Mouse (Mus musculus): ENCODE data around the gene Pcdh8.

Pcdh8 gene

DNA sequence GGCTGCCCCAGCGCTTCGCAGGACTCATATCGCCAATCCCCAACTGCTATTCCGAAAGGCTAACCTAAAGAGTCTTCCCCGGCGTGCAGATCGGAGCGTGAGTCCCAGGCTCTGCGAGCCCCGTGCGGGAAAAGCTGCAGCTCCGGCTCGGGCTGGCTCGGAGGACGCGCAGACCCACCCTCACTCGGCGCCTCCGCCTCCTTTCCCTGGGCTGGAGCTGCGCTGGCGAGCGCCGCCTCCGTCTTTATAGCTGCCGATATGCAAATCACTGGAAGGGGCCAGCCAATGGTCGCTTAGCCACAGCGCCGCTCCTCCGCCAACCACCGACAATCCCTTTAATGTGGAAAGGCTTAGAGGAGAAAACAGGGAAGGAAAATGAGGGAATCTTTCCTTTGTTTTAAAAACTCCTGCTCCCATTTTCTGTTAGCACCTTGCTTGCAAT lies at the start of gene Pcdh8:
Gene Pcdh8, minus strand, starts transcription at position 219 of the 442 bp plus-strand sequence.
- peak; percentile 96 for DNase-seq (ENCODE audit: low spot score)

DNA sequence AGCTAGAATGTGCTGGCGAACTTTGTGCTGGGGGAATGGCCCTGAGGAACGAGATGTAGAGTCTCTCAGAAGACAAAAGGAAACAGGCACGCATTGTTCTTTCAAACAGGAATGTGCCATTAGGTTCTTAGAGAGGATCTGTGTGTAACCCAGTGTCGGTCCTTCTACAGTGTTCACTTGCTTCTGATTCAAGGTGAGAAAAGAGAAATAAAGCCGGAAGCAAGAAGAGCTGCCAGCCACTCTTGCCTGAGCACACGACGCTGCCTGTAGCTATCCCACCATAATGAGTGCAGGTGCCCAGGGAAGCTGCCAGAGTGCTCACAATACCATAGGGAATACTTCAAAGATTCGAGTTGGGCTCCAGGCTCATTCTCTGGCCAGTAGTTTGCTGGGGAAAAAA lies 43.6 kb upstream of the Pcdh8 start:
- no peak for DNase-seq (ENCODE audit: low spot score)

DNA sequence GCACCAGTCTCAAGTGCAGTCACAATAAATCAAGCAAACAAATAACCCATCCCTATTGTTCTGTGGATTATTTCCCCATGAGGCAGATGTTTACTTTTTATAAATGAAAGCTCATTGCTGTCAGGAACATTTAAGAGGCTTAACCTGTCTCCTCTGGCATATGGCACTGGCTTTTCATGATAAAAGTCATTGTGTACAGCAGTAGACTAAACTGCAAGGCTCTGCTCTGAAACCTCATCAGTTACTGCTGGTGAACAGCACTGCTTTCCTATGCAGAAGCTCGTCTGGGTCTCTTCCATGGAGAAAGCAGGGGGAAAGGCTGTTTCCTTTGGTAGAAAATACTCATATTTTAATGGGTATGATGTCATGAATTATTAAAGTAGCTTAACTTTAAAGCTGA lies 43.0 kb upstream of the Pcdh8 start:
- DNase-seq (ENCODE audit: low spot score) = no peak

DNA sequence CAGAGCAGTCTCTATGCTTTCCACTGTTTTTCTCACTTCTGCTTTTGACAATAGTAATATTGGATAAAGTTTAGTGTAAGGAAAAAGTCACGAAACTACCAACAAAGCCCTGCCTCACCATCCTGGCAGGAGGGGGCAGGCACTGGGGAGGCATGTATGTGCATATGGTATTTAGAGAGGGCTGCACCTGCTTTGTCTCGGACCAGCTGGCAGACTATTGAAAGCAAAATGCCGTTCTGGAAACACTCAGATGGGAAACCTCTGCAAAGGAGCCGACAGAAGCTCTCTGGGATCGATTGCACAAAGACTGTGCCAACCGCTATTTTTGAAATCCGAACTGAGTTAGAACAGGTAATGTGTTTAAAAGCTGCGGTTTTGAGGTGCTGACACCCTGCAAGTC lies 22.1 kb upstream of the Pcdh8 start:
- DNase-seq (ENCODE audit: low spot score) = no peak

DNA sequence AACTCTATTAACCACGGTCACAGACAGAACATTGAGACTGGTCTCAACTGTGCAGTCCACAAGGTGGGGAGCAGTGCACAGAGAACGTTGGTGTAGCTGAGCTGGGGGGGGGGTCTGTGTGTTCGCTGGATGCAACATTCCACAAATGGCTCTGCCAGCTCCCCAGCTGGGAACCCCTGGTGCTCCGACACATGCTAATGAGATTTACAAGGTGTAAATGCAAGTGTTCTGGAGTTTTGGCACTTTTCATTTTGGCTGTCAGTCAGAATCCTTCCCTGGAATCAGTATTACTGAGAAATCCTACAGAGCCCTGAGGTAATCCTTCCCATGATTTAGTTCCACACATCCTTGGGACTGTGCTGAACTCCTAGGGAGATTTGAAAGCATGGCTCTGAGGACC lies 18.4 kb upstream of the Pcdh8 start:
- DNase-seq (ENCODE audit: low spot score) = no peak

DNA sequence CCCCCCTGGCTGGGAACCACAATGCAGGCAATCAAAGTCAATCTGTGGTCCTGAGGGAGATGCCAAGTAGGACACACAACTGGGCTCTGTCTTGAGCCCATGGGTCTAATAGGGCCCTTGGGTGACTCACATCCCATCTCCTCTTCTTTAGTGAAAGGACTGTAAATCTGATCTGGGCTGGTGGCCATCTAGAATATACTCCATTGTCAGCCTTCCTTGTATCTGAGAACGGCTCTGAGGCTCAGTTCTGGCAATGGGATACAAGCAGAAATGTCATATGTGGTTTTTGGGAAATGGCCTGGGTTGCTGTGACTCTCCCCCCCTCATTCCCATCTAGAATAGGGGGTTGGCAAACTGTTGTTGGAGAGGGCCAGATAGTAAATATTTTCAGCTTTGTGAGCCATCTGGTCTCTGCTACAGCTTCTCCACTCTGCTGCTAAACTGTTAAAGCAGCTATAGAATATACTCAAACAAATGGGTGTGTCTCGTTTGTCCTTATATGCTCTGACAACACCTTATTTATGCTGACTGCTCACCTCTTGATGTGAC lies 17.6 kb upstream of the Pcdh8 start:
- DNase-seq (ENCODE audit: low spot score) = no peak

DNA sequence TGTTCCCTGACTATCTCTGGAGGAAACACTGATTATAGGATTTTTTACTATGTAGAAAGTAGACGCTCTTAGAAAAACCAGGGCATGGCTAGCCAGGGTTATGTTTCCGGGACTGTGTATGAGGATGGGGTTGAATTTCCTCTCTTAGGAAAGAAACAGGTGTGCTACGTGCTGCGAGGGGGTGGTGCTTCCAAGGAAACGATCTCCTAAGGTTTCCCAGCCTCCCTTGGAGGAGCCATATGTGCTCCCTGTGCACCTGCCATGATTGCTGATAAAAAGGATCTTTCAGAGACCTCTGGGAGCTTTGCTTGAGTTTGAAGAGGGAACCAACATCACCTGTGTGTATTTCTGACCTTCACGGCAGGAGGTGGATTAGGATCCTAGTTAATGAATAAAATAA lies 16.8 kb upstream of the Pcdh8 start:
- DNase-seq (ENCODE audit: low spot score) = no peak

DNA sequence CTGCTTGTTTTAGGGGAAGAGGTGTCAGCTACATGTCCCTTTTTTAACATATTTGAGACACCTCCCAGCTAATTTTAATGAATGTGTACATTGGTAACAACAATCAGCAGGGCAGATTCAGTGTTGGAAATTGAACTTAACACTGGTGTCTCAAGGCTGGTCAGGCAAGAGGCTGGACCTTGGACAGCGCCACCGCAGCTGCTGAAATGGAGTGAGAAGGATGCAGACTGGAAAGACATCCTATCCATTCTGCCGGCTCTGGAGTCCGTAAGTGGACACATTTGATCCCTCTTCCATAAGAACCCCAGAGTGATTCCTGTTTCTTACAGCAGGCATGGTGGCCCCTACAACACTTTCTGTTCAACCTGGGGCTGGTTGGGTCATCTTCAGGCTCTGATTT lies 14.3 kb upstream of the Pcdh8 start:
- DNase-seq (ENCODE audit: low spot score) = peak; percentile 57

DNA sequence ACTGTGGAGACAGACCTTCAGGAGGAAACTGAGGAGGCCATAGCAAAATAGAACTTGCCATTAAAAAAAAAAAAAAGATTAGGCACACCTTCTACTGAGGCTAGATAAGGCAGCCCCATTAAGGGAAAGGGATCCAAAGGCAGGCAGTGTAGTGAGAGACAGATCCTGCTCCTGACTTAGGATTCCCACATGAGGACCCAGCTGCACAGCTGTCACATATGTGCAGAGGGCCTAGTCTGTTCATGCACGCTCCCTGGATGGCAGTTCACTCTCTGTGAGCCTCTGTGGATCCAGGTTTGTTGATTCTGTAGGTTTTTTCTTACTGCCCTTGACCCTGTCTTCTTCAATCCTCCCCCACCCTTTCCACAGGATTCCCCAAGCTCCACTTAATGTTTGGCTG lies 9.8 kb upstream of the Pcdh8 start:
- peak; percentile 22 for DNase-seq (ENCODE audit: low spot score)

DNA sequence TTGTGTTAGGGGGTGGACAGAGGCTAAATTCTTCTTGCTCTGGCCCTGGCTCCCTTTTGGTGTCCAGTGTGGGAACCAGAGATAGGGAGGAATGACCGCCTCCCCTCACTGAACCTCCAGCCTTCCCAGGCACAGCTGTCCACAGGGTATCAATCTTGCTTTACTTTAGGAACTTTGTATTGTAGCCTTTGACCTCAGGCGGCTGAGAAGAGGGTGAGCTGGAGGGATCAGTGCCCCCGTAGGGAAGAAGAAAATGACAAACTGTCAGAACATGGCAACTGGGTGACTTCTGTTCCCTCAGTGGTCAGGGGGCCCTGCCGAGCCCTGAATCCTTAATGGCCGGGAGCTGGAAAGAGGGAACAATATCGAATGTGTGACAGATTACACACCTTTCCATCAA lies 9.2 kb upstream of the Pcdh8 start:
- peak; percentile 56 for DNase-seq (ENCODE audit: low spot score)

DNA sequence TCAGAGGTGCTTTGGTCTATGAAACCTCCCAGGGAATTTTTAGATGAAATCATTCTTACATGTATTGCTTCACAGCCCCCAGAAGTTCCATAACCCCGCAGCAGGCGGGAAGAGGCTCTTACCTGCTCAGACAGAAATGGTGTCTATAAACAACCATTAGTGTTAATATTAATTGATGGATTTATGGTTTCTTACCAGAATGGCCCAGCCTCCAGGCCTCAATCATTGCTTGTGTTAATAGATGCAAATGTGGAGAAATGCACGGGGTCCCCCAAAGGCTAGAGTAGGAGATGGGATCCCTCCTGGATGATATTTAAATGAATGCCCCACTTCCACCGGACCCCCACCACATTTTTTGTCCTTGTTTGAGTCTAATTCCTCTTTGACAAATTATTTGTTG lies 8.7 kb upstream of the Pcdh8 start:
- no peak for DNase-seq (ENCODE audit: low spot score)

DNA sequence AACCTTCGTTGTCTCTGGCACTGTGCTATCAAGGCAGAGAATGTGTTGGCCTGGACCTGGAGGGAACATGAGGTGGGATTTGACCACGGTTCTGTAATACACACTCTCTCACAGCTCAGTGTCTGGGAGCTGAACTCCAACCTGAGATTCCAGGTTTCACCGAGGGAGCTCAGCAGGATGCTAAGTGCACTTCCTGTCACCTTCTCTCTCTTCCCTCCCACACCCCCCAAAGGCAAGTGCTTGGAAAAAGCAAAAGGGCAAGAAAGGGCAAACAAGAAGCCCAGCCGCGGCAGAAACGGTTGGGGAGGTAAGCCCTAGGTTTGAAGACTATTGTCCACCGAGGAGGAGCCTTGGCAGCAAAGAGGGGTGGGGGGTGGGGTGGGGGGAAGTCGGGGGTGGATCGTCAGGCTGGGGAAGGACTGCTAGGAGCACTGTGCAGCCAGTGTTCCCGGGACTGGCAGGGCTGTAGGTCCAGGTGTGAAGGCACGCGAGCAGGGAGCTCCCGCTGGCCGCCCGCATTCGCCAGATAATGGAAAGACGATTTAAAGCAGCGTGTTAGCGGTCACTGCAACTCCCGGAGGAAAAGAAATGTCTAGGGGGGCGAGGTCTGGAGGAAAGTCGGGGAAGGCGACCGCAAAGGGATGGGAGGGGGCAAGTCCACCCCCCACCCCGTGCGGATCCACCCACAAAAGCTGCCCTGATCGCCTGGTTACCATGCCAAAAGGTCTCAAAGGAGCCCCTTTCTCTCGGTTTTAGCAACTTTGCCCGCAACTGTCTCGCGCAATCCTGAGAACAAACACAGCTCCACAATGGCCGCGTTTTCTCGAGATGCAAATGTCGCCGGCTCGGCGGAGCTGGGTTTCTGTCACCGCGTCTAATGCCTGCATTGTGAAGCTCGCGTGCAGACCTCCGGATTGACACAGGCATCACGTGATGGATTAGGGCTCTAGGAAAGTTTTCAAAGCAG lies 2.6 kb upstream of the Pcdh8 start:
- peak; percentile 86 for DNase-seq (ENCODE audit: low spot score)

DNA sequence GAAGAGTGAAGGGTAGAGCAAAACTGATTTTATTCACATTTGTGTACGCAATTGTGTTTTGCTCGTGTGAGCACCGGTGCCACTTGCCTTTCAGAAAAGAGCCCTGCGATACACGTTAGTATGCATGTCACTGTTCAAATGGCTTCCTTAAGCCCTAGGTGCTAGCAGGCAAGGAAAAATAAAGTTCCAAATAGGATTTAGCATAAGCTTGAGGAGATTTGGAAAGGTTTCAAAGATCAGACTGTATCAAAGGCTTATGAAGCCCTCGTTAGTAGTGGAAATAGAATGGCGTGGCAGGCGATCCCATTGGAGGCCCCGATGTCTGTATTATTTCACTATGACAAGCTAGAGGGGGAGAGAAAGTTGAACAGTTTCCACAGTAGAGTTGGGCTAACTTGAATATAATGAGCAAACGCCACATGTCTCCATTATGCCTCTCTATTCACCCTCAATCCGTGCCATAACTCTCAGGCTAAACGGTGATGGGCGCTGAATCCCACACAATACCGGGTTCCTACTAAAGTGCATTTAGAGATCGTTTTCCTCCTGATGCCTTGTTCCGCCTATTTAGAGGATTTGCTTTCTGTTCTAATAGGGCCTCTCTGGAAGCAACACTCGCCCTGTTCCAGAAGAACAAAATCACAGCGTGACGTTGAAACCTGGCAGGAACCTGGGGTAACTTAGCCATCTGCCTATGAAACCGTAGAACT lies 845 bp upstream of the Pcdh8 start:
- DNase-seq (ENCODE audit: low spot score) = peak; percentile 54

DNA sequence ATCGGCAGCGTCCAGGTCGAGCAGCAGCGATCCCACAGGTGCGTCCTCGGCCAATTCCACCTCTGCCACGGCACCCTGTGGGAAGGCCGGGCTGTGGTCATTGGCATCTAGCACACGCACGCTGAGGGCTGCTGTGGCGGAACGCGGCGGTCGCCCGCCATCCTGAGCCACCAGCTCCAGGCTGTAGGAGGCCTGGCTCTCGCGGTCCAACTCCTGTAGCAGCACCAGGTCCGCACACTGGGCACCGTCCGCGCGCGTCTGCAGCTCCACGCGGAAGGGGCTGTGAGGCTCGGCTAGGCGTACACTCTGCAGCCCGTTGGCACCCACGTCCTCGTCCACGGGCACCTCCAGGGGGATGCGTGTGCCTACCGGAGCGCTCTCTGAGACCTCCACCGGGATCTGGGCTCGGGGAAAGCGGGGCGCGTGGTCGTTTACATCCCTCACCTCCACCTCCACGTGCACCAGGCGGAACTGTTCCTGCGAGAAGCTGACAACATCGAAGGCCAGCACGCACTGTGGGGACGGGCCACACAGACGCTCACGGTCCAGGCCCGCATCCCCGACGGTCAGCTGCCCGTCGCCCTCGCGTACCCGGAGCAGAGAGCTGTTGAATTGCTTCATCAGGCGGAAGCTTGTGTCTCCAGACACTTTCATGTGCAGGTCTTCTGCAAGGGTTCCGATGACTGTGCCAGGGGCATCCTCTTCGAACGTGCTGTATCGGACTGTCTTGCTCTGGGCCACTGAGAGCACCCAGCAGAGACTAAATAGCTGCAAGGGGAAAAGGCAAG lies 612 bp downstream of the Pcdh8 start:
- peak; percentile 15 for DNase-seq (ENCODE audit: low spot score)

DNA sequence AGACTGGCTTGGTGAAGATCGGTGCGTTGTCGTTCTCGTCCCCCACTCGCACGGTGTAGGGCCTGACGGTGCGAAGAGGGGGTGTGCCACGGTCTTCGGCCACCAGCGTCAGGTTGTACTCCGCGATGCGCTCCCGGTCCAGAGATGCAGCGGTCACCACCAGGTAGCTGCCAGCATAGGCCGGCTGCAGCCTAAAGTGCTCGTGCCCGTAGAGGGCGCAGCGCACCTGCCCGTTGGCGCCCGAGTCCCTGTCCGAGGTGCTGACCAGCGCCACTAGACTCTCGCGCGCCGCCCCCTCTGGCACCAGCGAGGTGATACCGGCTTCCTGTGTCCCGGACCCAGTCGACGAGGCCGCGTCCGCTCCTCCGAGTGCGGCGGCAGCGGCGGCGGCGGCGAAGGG lies 1.5 kb downstream of the Pcdh8 start:
- DNase-seq (ENCODE audit: low spot score) = peak; percentile 83

DNA sequence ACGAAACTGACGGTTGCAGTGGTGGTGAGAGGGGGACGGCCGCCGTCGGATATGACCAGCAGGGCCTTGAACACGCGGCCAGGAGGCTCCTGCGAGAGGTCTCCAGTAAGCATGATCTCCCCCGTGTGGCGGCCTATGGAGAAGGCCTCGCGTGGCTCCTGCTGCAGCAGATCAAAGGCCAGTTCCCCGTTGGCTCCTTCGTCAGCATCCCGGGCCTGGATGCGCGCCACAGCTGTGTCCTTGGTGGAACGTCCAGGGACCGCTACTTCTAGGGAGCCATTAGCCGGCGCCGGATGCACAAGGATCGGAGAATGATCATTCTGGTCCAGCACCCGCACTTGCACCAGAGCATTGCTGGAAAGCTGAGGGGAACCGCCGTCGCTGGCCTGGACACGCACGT lies 2.1 kb downstream of the Pcdh8 start:
- DNase-seq (ENCODE audit: low spot score) = peak; percentile 49

DNA sequence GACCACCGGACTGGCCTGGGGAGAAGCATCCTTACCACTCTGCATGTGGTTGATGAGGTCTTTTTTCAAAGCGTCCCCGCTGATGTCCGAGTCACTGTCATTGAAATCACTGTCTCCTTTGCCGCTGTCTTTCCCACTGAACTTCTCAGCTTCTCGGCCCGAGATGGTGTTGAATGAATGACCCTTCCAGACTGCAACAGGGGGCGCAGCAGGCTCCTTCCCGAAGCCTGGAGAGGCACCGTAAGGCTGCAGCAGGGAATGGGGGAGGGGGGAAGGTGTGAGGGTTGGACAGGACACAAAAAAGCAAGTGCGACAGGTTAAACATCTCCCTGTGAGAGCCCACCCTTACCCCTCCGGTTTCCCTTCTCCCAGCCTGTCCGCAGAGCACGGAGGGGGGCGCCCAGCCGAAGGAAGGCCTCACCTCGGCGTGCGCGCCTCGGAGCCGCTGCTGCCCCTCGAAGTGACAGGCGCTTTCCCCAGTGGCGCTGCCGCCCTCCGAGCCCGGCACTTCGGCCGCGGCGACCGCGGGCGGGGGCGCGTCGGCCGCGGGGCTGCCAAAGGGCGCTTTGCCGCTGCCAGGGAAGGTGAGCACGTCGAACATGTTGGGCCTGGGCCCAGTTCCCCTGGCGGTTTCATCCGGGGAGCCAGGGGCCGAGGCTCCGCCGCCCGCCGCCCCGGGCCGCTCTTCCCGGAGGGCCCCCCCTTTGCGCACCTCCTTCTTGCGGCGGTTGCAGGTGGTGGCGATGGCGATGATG lies 2.9 kb downstream of the Pcdh8 start:
- peak; percentile 15 for DNase-seq (ENCODE audit: low spot score)

DNA sequence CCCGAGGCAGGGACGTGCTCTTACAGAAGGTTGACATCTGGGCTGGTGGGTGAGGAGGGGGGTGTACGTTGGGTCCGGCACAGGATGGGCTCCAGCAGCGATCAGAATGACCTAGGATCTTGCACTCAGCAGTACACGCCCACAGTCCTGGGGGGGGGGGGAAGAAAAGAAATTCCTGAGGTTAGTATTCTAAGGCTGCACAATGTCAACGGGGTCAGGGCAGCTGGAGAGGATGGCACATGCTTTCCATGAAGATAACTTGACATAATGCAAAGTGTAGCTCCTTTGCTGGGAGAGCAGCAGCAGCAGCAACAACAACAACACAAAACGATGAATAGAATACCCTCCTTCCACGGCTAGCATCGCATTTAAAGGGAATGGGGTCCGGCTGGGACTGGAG lies 3.5 kb downstream of the Pcdh8 start:
- DNase-seq (ENCODE audit: low spot score) = no peak

DNA sequence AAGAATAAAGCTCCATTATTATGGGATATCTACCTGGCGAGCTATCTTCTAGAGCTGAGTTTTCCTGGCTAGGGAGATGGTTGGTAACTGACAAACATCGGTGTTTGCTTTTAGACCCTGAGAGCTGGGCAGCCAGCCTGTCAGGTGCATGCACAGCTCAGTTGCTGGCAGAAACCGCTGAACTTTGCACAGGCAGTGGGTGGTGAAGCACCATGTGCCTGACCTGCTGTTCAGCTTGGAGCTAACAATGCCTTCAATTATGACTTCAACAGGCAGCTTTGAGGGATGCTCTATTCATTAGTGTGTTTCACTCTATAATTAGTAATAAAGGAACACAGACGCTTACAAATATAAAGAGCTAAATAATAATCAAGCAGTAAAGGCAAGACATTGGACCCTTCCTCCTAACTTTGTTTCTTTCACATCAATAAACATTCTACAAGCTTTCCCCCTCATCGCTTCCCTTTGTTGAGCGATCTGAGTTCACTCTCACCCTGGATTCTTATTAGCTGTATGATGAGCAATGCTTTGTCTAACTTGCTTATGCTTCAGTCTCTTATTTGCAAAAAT lies 5.8 kb downstream of the Pcdh8 start:
- DNase-seq (ENCODE audit: low spot score) = no peak

DNA sequence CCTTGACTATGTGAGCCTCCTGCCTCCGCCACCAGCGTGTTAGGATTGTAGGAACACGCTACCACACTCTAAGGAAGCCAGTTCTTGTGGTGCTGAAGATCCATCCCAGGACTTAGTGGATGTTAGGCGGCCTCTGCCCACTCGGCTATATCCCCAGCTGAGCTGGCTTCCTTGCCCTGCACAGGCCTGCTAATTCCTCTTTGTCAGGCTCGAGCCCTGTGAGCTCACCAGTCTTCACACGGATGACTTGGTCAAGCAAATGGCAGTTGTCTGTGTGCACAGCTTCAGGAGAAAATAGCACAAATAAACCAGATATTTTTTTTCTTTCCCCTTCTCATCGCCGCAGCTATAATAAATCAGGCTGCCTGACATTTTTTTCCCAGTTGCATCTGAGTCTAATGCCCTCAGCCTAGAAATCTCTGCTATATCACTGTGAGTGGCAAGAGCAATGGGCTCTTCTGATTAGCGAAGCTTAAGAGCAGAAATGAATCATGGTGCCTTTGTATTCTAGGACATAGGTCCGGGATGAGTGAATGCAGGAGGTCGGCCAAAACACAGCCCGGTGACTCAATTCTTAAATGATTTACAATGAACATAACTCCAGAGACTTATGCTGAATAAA lies 16.4 kb downstream of the Pcdh8 start:
- peak; percentile 24 for DNase-seq (ENCODE audit: low spot score)

DNA sequence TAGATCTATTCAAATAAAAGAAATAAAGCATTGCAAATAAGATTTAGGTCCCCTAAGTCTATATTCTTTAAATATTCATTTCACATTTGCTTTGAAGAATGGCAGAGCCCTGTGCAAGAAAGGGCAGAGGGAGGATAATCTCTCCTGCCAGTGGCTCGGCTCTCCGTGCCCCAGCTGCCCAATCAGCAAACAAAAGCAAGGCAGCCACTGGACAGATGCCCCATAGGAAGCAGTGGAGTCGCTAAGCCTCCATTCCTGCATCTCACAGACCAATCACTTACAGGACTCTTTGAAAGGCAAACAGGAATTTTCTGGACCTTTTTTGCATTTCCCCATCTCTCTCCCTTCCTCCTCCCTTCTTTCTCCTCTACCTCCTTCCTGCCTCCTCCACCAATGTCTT lies 17.0 kb downstream of the Pcdh8 start:
- DNase-seq (ENCODE audit: low spot score) = no peak

All from embryo, embryonic 10.5 days (tissue).